Mouse (Mus musculus) forebrain, embryonic 15.5 days (tissue): ENCODE measurements around the gene Arhgef2. TPM values are rescaled to one million over a fixed set of nuclear protein-coding genes. Genes with fewer than 3 reads are reported as not detected.
A peak's percentile ranks its signal among the peaks of the same experiment; 100 is the strongest.

ENCODE experiments used
- ATAC-seq: fragments of 200-750 bp; cut with Nextera tagmentation; replicated peaks from 2 replicates; pipeline ENCODE4 v1.8.0; 2017; ENCODE audit warnings: mild to moderate bottlenecking, moderate TSS enrichment, moderate library complexity
- H3K27ac ChIP-seq: fragments of 300-500 bp; sonication (generic); replicated peaks from 2 replicates; pipeline ENCODE4 v1.5.1; 2015; ENCODE audit warnings: mild to moderate bottlenecking, inconsistent platforms
- H3K27me3 ChIP-seq: fragments of 300-500 bp; sonication (generic); 2 replicates; pipeline ENCODE4 v1.6.1; 2015; ENCODE audit warnings: inconsistent platforms
- H3K36me3 ChIP-seq: fragments of 300-500 bp; sonication (generic); 2 replicates; pipeline ENCODE4 v1.6.1; 2015; ENCODE audit warnings: mild to moderate bottlenecking, inconsistent platforms
- H3K4me1 ChIP-seq: fragments of 300-500 bp; sonication (generic); 2 replicates; pipeline ENCODE4 v1.6.1; 2015; ENCODE audit warnings: inconsistent platforms
- H3K4me2 ChIP-seq: fragments of 300-500 bp; sonication (generic); replicated peaks from 2 replicates; pipeline ENCODE4 v1.6.1; 2015; ENCODE audit warnings: mild to moderate bottlenecking, inconsistent platforms
- H3K4me3 ChIP-seq: fragments of 300-500 bp; sonication (generic); 2 replicates; pipeline ENCODE4 v1.5.1; 2015; ENCODE audit warnings: mild to moderate bottlenecking, inconsistent platforms
- H3K9ac ChIP-seq: fragments of 300-500 bp; sonication (generic); replicated peaks from 2 replicates; pipeline ENCODE4 v1.6.1; 2015; ENCODE audit warnings: mild to moderate bottlenecking, inconsistent platforms
- H3K9me3 ChIP-seq: fragments of 300-500 bp; sonication (generic); 2 replicates; pipeline ENCODE4 v1.6.1; 2016; ENCODE audit warnings: inconsistent platforms
- WGBS: fragments of 180-500 bp; shearing (Covaris S2); methylation state at CpG from one replicate; pipeline ENCODE4 v1.1.7; 2015; ENCODE audit warnings: mixed read lengths; 5-methylcytosine and 5-hydroxymethylcytosine counted together
- polyA plus RNA-seq: library from polyadenylated mRNA; unstranded; fragments of >200 nt; fragmentation: Nextera tagmentation; extraction: Ambion mirVana; gene quantifications from 2 replicates; pipeline ENCODE4 v1.2.1, GENCODE M21; 2015

Gene Arhgef2
- polyA plus RNA-seq, 1 experiment from 2014 or later = 193 TPM

DNA sequence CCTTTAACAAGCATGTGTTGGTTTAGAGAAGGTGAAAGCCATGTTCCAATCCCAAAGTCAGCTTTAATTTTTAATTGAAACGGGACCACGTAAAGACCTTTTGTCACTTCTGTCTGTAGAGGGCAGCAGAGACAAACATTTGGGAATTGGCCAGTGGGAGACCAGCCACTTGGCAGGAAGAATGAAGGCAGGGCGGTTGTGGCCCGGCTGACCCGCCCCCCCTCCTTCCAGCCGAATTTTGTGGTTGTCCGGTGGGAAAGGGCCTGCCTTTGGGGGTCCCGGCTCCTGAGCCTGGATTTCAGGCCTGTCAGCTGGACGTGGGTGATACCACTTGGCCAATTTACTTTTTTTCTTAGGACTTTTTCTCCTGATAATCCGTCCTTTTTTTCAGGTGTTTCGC lies 71.6 kb downstream of the Arhgef2 start:
- Histone ChIP-seq H3K27ac (no peak overlapping the region), H3K4me3 (peak overlapping the region; percentile 27), H3K36me3 (no peaks in the 10 kb centered on the region), H3K9ac (peak overlapping the region; percentile 43; the same call in 1 of the 2 replicates), H3K9me3 (no peaks in the 10 kb centered on the region), H3K4me1 (peaks cover 6% of the 10 kb centered on the region), H3K27me3 (no peaks in the 10 kb centered on the region), H3K4me2 (peak overlapping the region; percentile 55)
- WGBS = 11% methylated on average over 11 of the region's 11 CpGs
- peak; percentile 55 for ATAC-seq

- H3K4me1 ChIP-seq = peaks cover 24% of the 10 kb centered on the region
- H3K36me3 ChIP-seq = peaks cover 6% of the 10 kb centered on the region
- no peak for ATAC-seq
- no peak overlapping the region for H3K9ac ChIP-seq
- H3K4me3 ChIP-seq = no peak overlapping the region
- H3K27me3 ChIP-seq = no peaks in the 10 kb centered on the region
- H3K4me2 ChIP-seq = no peak overlapping the region
- 92% methylated on average over 2 of the region's 2 CpGs for WGBS
- no peak overlapping the region for H3K27ac ChIP-seq
- no peaks in the 10 kb centered on the region for H3K9me3 ChIP-seq
Observed at GRCm38 (mm10) chr3:88683814-88684213, 78.0 kb downstream of the Arhgef2 start.

GRCm38 (mm10) chr3:88684236-88684979 lies 78.6 kb downstream of the Arhgef2 start:
- WGBS = 64% methylated on average over 8 of the region's 8 CpGs
- no peaks in the 10 kb centered on the region for H3K9me3 ChIP-seq
- H3K27ac ChIP-seq = peak overlapping the region; percentile 98
- ATAC-seq = no peak
- H3K36me3 ChIP-seq = peaks cover 12% of the 10 kb centered on the region
- no peaks in the 10 kb centered on the region for H3K27me3 ChIP-seq
- peaks cover 24% of the 10 kb centered on the region for H3K4me1 ChIP-seq
- H3K4me2 ChIP-seq = peak overlapping the region; percentile 54
- H3K9ac ChIP-seq = no peak overlapping the region
- peak overlapping the region; percentile 97 for H3K4me3 ChIP-seq

DNA sequence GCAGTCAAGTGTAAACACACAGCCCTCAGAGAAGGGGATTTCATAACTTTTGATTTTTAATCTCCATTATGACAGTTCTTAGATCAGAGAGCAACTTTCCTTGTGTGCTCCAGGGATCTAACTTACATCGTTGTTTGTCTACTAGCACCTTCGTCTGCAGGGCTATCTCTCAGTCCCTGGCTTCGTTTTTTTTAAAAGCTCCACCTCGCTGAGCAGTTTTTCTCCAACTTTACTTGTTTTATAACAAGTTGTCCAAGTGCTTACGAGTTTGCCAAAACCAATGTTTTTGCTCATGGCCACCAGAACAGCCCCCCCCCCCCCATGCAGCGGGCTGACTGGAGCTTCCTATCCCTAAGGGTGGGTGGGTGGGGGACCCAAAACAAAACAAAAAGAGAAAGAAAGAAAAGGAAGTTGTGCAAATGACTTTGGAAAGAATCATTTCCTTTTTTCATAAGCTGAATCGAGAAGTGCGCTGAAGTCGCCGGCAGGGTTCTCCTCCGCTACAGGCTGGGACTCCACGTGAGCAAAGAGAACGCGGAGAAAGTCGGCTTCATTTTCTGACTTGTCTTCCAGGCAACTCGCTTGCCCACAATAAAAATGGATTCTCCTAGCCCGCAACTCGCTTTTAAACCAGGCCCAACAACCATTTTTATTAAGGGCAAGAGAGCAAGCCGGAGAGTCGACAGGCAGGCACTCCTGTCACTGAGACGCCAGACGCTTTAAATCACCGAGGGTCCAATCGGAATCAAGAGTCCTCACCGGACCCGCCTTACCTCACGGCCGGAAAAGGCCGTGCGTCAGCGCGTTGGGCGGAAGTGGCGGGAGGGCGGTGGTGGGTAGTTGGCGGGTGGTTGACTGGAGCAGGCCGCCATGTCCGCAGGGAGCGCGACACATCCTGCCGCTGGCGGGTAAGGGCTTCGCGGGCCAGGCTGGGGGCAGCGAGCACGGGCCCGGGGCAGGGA lies 79.5 kb downstream of the Arhgef2 start, which contains the start of gene Khdc4:
TSS of gene Khdc4 (plus strand) at position 824 of the 962 bp plus-strand sequence.
- H3K36me3 ChIP-seq = peaks cover 20% of the 10 kb centered on the region
- peak within 1 kb of the TSS; percentile 98 for H3K27ac ChIP-seq
- peak within 1 kb of the TSS; percentile 98 for H3K9ac ChIP-seq
- no peaks in the 10 kb centered on the region for H3K9me3 ChIP-seq
- H3K27me3 ChIP-seq = no peaks in the 10 kb centered on the region
- WGBS = under 1% methylated on average over 47 of the region's 47 CpGs
- peaks cover 24% of the 10 kb centered on the region for H3K4me1 ChIP-seq
- peak within 1 kb of the TSS; percentile 97 for H3K4me3 ChIP-seq
- H3K4me2 ChIP-seq = peak within 1 kb of the TSS; percentile 86
- ATAC-seq = peak; percentile 99

GRCm38 (mm10) chr3:88685958-88686451 lies 80.2 kb downstream of the Arhgef2 start:
- no peaks in the 10 kb centered on the region for H3K9me3 ChIP-seq
- peak overlapping the region; percentile 97 for H3K4me3 ChIP-seq
- H3K36me3 ChIP-seq = peaks cover 28% of the 10 kb centered on the region
- H3K27ac ChIP-seq = peak overlapping the region; percentile 98
- H3K4me1 ChIP-seq = peaks cover 24% of the 10 kb centered on the region
- ATAC-seq = peak; percentile 78
- no peaks in the 10 kb centered on the region for H3K27me3 ChIP-seq
- H3K4me2 ChIP-seq = peak overlapping the region; percentile 86
- H3K9ac ChIP-seq = peak overlapping the region; percentile 98
- WGBS = under 1% methylated on average over 43 of the region's 45 CpGs

DNA sequence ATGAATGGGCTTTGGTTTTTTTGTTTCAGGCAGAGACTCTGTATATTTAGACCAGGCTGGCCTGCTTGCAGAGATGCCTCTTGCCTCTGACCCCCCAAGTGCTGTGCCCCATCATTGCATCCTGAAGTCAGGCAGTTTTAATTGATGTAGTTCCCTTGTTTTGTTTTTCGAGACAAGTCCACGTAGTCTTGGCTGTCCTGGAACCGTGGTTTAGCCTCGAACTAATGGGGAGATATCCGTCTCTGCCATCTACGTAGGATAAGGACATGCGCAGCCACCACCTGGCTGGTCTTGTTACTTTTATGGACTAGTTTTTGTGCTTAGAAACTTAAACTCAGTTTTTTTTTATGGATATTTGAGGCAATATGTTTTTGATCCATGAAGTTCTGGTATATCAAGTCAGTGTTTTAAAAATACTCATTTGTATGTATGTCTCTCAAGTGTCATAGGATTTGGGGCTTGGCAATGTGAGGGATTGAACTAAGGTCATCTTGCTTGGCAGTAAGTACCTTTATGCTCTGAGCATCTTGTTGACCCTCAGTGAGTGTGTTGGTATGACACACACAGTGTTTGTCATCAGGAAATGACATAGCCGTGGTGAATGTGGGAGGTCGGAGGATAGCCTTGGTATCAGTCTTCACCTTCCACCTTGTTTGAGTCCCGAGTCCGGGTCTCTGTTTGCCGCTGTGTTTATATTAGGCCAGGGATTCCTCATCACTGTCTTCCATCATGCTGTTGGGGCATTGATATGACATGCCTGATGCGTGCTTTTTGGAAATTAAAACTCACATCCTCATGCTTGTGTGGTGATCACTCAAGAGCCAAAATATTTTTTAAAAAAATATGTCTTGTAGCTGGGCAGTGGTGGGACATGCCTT lies 81.2 kb downstream of the Arhgef2 start:
- ATAC-seq = no peak
- Histone ChIP-seq H3K4me2 (peak overlapping the region; percentile 86), H3K27ac (peak overlapping the region; percentile 98), H3K4me3 (peak overlapping the region; percentile 97), H3K27me3 (no peaks in the 10 kb centered on the region), H3K9ac (peak overlapping the region; percentile 98), H3K9me3 (no peaks in the 10 kb centered on the region), H3K36me3 (peaks cover 36% of the 10 kb centered on the region), H3K4me1 (peaks cover 24% of the 10 kb centered on the region)
- WGBS = 55% methylated on average over 13 of the region's 13 CpGs

GRCm38 (mm10) chr3:88689079-88689478 lies 83.3 kb downstream of the Arhgef2 start:
- 95% methylated on average over 5 of the region's 5 CpGs for WGBS
- H3K4me1 ChIP-seq = peaks cover 24% of the 10 kb centered on the region
- H3K9ac ChIP-seq = no peak overlapping the region
- H3K36me3 ChIP-seq = peaks cover 54% of the 10 kb centered on the region
- no peaks in the 10 kb centered on the region for H3K27me3 ChIP-seq
- no peak overlapping the region for H3K4me2 ChIP-seq
- H3K4me3 ChIP-seq = no peak overlapping the region
- no peak overlapping the region for H3K27ac ChIP-seq
- ATAC-seq = no peak
- H3K9me3 ChIP-seq = no peaks in the 10 kb centered on the region

DNA sequence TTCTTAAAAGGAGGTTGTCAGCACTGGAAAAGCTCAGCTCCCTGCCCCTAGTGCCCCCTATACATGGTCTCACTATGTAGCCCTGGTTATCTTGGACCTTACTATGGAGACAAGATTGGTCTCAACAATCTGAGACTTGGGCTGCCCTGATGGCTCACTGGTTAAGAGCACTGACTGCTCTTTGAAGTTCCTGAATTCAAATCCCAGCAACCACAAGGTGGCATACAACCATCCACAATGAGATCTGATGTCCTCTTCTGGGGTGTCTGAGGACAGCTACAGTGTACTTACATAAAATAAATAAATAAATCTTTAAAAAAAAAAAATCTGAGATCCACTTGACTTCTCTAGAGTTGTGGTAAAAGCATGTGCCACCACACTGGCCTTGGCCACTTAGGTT lies 89.8 kb downstream of the Arhgef2 start:
- H3K27me3 ChIP-seq = no peaks in the 10 kb centered on the region
- H3K27ac ChIP-seq = no peak overlapping the region
- no peak overlapping the region for H3K4me2 ChIP-seq
- no peak for ATAC-seq
- H3K4me1 ChIP-seq = no peaks in the 10 kb centered on the region
- H3K9me3 ChIP-seq = no peaks in the 10 kb centered on the region
- no peak overlapping the region for H3K9ac ChIP-seq
- H3K4me3 ChIP-seq = no peak overlapping the region
- H3K36me3 ChIP-seq = peaks cover 94% of the 10 kb centered on the region

Other genes starting within 250 kb of the Arhgef2 start
- gene Paqr6, start 241.4 kb upstream of the Arhgef2 start, polyA plus RNA-seq = 0.94 and 1.0 TPM in 2 replicates
- gene Bglap3, start 233.2 kb upstream of the Arhgef2 start, polyA plus RNA-seq = 0.27 TPM in 1 of 2 replicates, not detected in the other
- not detected in 2 replicates for gene Bglap2, start 227.3 kb upstream of the Arhgef2 start, polyA plus RNA-seq
- gene Bglap, start 221.5 kb upstream of the Arhgef2 start, polyA plus RNA-seq = not detected in 2 replicates
- 55.1 and 64.8 TPM in 2 replicates for gene Pmf1, start 195.6 kb upstream of the Arhgef2 start, polyA plus RNA-seq
- 31.3 and 33.2 TPM in 2 replicates for gene Slc25a44, start 180.8 kb upstream of the Arhgef2 start, polyA plus RNA-seq
- 16.3 and 17.7 TPM in 2 replicates for gene Sema4a, start 144.8 kb upstream of the Arhgef2 start, polyA plus RNA-seq
- gene Lmna, start 96.0 kb upstream of the Arhgef2 start, polyA plus RNA-seq = 23.4 and 27.5 TPM in 2 replicates
- 50.6 and 55.6 TPM in 2 replicates for gene Mex3a, start 73.6 kb upstream of the Arhgef2 start, polyA plus RNA-seq
- gene Rab25, start 57.7 kb upstream of the Arhgef2 start, polyA plus RNA-seq = 0.15 and 0.28 TPM in 2 replicates
- 169 and 187 TPM in 2 replicates for gene Lamtor2, start 52.9 kb upstream of the Arhgef2 start, polyA plus RNA-seq
- gene Ubqln4, start 52.2 kb upstream of the Arhgef2 start, polyA plus RNA-seq = 45.8 and 47.6 TPM in 2 replicates
- 133 and 134 TPM in 2 replicates for gene Ssr2, start 30.1 kb upstream of the Arhgef2 start, polyA plus RNA-seq
- gene Rxfp4, start 47.2 kb downstream of the Arhgef2 start, polyA plus RNA-seq = not detected in 2 replicates
- gene Khdc4, start 79.8 kb downstream of the Arhgef2 start, polyA plus RNA-seq = 102 and 104 TPM in 2 replicates
- gene Rit1, start 110.9 kb downstream of the Arhgef2 start, polyA plus RNA-seq = 51.6 and 53.1 TPM in 2 replicates
- gene Syt11, start 169.2 kb downstream of the Arhgef2 start, polyA plus RNA-seq = 236 TPM in 2 replicates
- 13.3 and 13.9 TPM in 2 replicates for gene Gon4l, start 229.3 kb downstream of the Arhgef2 start, polyA plus RNA-seq